Mouse (Mus musculus) ES-E14 (cell line): Measurements from ENCODE around the gene 4930524B15Rik. TPM values are rescaled to one million over a fixed set of nuclear protein-coding genes. Genes with fewer than 3 reads are reported as not detected.
A peak's percentile ranks its signal among the peaks of the same experiment; 100 is the strongest.

Experiments
- DNase-seq: peaks from one replicate; pipeline ENCODE4 v3.0.0-alpha.2; 2013; ENCODE audit warnings: low read depth, low spot score
- H3K27ac ChIP-seq: 2 replicates; pipeline ENCODE4 v1.5.1; 2012; ENCODE audit warnings: low read depth, mild to moderate bottlenecking, low read length, moderate library complexity, mixed read lengths; ENCODE audit not compliant: poor library complexity, insufficient read depth, severe bottlenecking
- H3K36me3 ChIP-seq: 2 replicates; pipeline ENCODE4 v1.6.1; 2012; ENCODE audit warnings: mild to moderate bottlenecking, low read length, moderate library complexity, mixed read lengths; ENCODE audit not compliant: control insufficient read depth, poor library complexity, insufficient read depth, severe bottlenecking
- H3K4me1 ChIP-seq, 2 experiments: fragments of 150-350 bp in 1 of 2; sonication (generic) in 1 of 2; 2 replicates each; pipeline ENCODE4 v1.6.1; 2012; ENCODE audit warnings: low read length in 2 of 2, mild to moderate bottlenecking in 1 of 2, mixed read lengths in 1 of 2; ENCODE audit not compliant: control insufficient read depth in 2 of 2, insufficient read depth in 2 of 2, poor library complexity in 1 of 2
- H3K4me3 ChIP-seq, 2 experiments: fragments of 150-350 bp in 1 of 2; sonication (generic) in 1 of 2; 2 replicates each; pipeline ENCODE4 v1.5.1; 2012; ENCODE audit warnings: low read length in 2 of 2, low read depth in 1 of 2, mild to moderate bottlenecking in 1 of 2, mixed read lengths in 1 of 2; ENCODE audit not compliant: insufficient read depth in 1 of 2, poor library complexity in 1 of 2, severe bottlenecking in 1 of 2
- H3K9ac ChIP-seq: 2 replicates; pipeline ENCODE4 v1.6.1; 2012; ENCODE audit warnings: low read depth, mild to moderate bottlenecking, low read length, mixed read lengths; ENCODE audit not compliant: poor library complexity, insufficient read depth, severe bottlenecking
- H3K9me3 ChIP-seq: fragments of 150-350 bp; sonication (generic); 2 replicates; pipeline ENCODE4 v1.6.1; 2012; ENCODE audit warnings: low read depth, mild to moderate bottlenecking, low read length; ENCODE audit not compliant: control insufficient read depth, insufficient read depth
- CHD2 ChIP-seq: IDR thresholded peaks from 2 replicates; pipeline ENCODE4 v1.6.1; 2014; ENCODE audit warnings: mild to moderate bottlenecking, low read depth, low read length, inconsistent platforms
- HCFC1 ChIP-seq: IDR thresholded peaks from 2 replicates; pipeline ENCODE4 v1.6.1; 2012; ENCODE audit warnings: low read length, inconsistent platforms, borderline replicate concordance; ENCODE audit not compliant: insufficient read depth
- MAFK ChIP-seq: IDR thresholded peaks from 2 replicates; pipeline ENCODE4 v1.6.1; 2014; ENCODE audit warnings: mild to moderate bottlenecking, low read depth, low read length, inconsistent platforms; ENCODE audit not compliant: insufficient read depth
- ZC3H11A ChIP-seq: IDR thresholded peaks from 2 replicates; pipeline ENCODE4 v1.6.1; 2012; ENCODE audit warnings: low read depth, mild to moderate bottlenecking, inconsistent platforms, low read length, borderline replicate concordance
- ZNF384 ChIP-seq: IDR thresholded peaks from 2 replicates; pipeline ENCODE4 v1.6.1; 2012; ENCODE audit warnings: low read depth, low read length, inconsistent platforms
- in situ Hi-C, 2 experiments: fragments of 600-800 bp; cut with MboI; formaldehyde crosslinking; loops; one replicate each; pipeline ENCODE4 v1.15.1; 2025; ENCODE audit warnings: low sequenced_read_pairs in 2 of 2, inconsistent platforms in 1 of 2; ENCODE audit not compliant: unreplicated experiment in 2 of 2
- total RNA-seq: library from RNA; depleted of rRNA; stranded (reverse); fragments of 300-350 nt; gene quantifications from 2 replicates; pipeline ENCODE4 v1.2.3, GENCODE M21; 2012

Gene 4930524B15Rik
- total RNA-seq, 1 experiment: 1.3 TPM

GRCm38 (mm10) chr11:31948462-31949330 lies 16.7 kb upstream of the 4930524B15Rik start:
- H3K4me1 ChIP-seq: peaks cover 0 to 6% of the 10 kb centered on the region in 2 experiments; a peak in 1 of 4 replicates
- in situ Hi-C loops: loop anchor here in 1 of 2 experiments (5.0 kb wide), 1 partner anchor 271 kb away; no protein-coding TSS in a partner anchor
- H3K9me3 ChIP-seq: no peaks in the 10 kb centered on the region
- peak overlapping the region; percentile 40 to 88; a peak in 3 of 4 replicates for H3K4me3 ChIP-seq
- DNase-seq: no peak
- TF ChIP-seq CHD2 (no peak), MAFK (no peak)
- peak overlapping the region; percentile 7; the same call in 1 of the 2 replicates for H3K9ac ChIP-seq
- H3K27ac ChIP-seq: no peak overlapping the region
- H3K36me3 ChIP-seq: no peaks in the 10 kb centered on the region

GRCm38 (mm10) chr11:31949331-31949785 lies 16.0 kb upstream of the 4930524B15Rik start:
- in situ Hi-C loops: loop anchor here in 1 of 2 experiments (5.0 kb wide), 1 partner anchor 272 kb away; no protein-coding TSS in a partner anchor
- Histone ChIP-seq H3K4me3 (peak overlapping the region; percentile 40 to 88), H3K4me1 (peaks cover 0 to 6% of the 10 kb centered on the region in 2 experiments; a peak in 1 of 4 replicates), H3K9me3 (no peaks in the 10 kb centered on the region), H3K36me3 (no peaks in the 10 kb centered on the region), H3K9ac (peak overlapping the region; percentile 7; the same call in 1 of the 2 replicates), H3K27ac (no peak overlapping the region)
- TF ChIP-seq CHD2 (no peak), ZC3H11A (peak; percentile 46; the same call in 1 of the 2 replicates), HCFC1 (no peak), MAFK (no peak), ZNF384 (peak; percentile 93)
- DNase-seq: peak; percentile 76

- no peak overlapping the region for H3K27ac ChIP-seq
- TF ChIP-seq MAFK (no peak), ZNF384 (no peak), HCFC1 (no peak), CHD2 (no peak), ZC3H11A (no peak)
- in situ Hi-C loops: no loop called here
- no peak overlapping the region for H3K9ac ChIP-seq
- H3K4me3 ChIP-seq: no peak overlapping the region
- H3K9me3 ChIP-seq: no peaks in the 10 kb centered on the region
- no peaks in the 10 kb centered on the region; the same call in 1 of the 2 replicates for H3K36me3 ChIP-seq
- DNase-seq: no peak
- peaks cover 0 to under 1% of the 10 kb centered on the region in 2 experiments; a peak in 1 of 4 replicates for H3K4me1 ChIP-seq
These were observed 5.3 kb upstream of the 4930524B15Rik start for GRCm38 (mm10) chr11:31960071-31960470.

- Histone ChIP-seq H3K4me1 (peaks cover 0 to 5% of the 10 kb centered on the region in 2 experiments; a peak in 2 of 4 replicates), H3K9ac (no peak overlapping the region), H3K36me3 (no peaks in the 10 kb centered on the region), H3K4me3 (no peak overlapping the region), H3K9me3 (no peaks in the 10 kb centered on the region), H3K27ac (no peak overlapping the region)
- no peak for DNase-seq
- in situ Hi-C loops: no loop called here
- no peak for TF ChIP-seq CHD2
- no peak for TF ChIP-seq MAFK
- TF ChIP-seq ZC3H11A: no peak
- no peak for TF ChIP-seq HCFC1
- no peak for TF ChIP-seq ZNF384
These were observed 1.4 kb upstream of the 4930524B15Rik start for GRCm38 (mm10) chr11:31963993-31964392.
